Mouse (Mus musculus) midbrain, embryonic 16.5 days (tissue): ENCODE data around the gene Taar8c. TPM values are rescaled to one million over a fixed set of nuclear protein-coding genes. Genes with fewer than 3 reads are reported as not detected.
"Not testable (repeated sequence)": the region's sequence is repeated elsewhere in the genome, so short reads cannot be mapped to it uniquely, and the experiment has no call there.

Experiments
- ATAC-seq: fragments of 200-750 bp; cut with Nextera tagmentation; 2 replicates; pipeline ENCODE4 v1.8.0; 2017; ENCODE audit warnings: moderate TSS enrichment
- H3K27ac ChIP-seq: fragments of 300-500 bp; sonication (generic); 2 replicates; pipeline ENCODE4 v1.5.1; 2014; ENCODE audit warnings: mild to moderate bottlenecking, low read length, mixed read lengths
- H3K27me3 ChIP-seq: fragments of 300-500 bp; sonication (generic); 2 replicates; pipeline ENCODE4 v1.6.1; 2014; ENCODE audit warnings: low read depth, low read length, mixed read lengths; ENCODE audit not compliant: control insufficient read depth, insufficient read depth
- H3K36me3 ChIP-seq: fragments of 300-500 bp; sonication (generic); 2 replicates; pipeline ENCODE4 v1.6.1; 2014; ENCODE audit warnings: mild to moderate bottlenecking, low read length, moderate library complexity, mixed read lengths; ENCODE audit not compliant: control insufficient read depth, insufficient read depth
- H3K4me1 ChIP-seq: fragments of 300-500 bp; sonication (generic); 2 replicates; pipeline ENCODE4 v1.6.1; 2014; ENCODE audit warnings: mild to moderate bottlenecking, low read length, mixed read lengths; ENCODE audit not compliant: control insufficient read depth, insufficient read depth
- H3K4me2 ChIP-seq: fragments of 300-500 bp; sonication (generic); 2 replicates; pipeline ENCODE4 v1.6.1; 2014; ENCODE audit warnings: mild to moderate bottlenecking, low read length, mixed read lengths
- H3K4me3 ChIP-seq: fragments of 300-500 bp; sonication (generic); 2 replicates; pipeline ENCODE4 v1.5.1; 2014; ENCODE audit warnings: low read depth, mild to moderate bottlenecking, low read length, moderate library complexity, mixed read lengths
- H3K9ac ChIP-seq: fragments of 300-500 bp; sonication (generic); 2 replicates; pipeline ENCODE4 v1.6.1; 2014; ENCODE audit warnings: low read depth, low read length, mixed read lengths
- H3K9me3 ChIP-seq: fragments of 300-500 bp; sonication (generic); replicated peaks from 2 replicates; pipeline ENCODE4 v1.6.1; 2014; ENCODE audit warnings: mild to moderate bottlenecking, low read length, mixed read lengths; ENCODE audit not compliant: control insufficient read depth, poor library complexity, severe bottlenecking
- WGBS: fragments of 180-500 bp; shearing (Covaris S2); extraction: QIAGEN DNeasy Blood & Tissue Kit; methylation state at CpG from one replicate; pipeline ENCODE4 v1.1.7; 2014; 5-methylcytosine and 5-hydroxymethylcytosine counted together
- polyA plus RNA-seq: library from polyadenylated mRNA; unstranded; fragments of >200 nt; fragmentation: Nextera tagmentation; extraction: Ambion mirVana; gene quantifications from 2 replicates; pipeline ENCODE4 v1.2.1, GENCODE M21; 2015

The Taar8c gene
- polyA plus RNA-seq, 1 experiment from 2014 or later: not detected

GRCm38 (mm10) chr10:24086555-24086954 is 15.2 kb downstream of the Taar8c start:
- Histone ChIP-seq H3K4me1 (no peaks in the 10 kb centered on the region), H3K4me2 (no peak overlapping the region), H3K27ac (no peak overlapping the region), H3K9me3 (no peaks in the 10 kb centered on the region), H3K9ac (no peak overlapping the region), H3K4me3 (no peak overlapping the region), H3K27me3 (no peaks in the 10 kb centered on the region), H3K36me3 (no peaks in the 10 kb centered on the region)
- ATAC-seq: no peak
- 85% methylated on average over 5 of the region's 5 CpGs for WGBS

GRCm38 (mm10) chr10:24085936-24086335 is 15.8 kb downstream of the Taar8c start:
- H3K36me3 ChIP-seq: no peaks in the 10 kb centered on the region
- no peak for ATAC-seq
- WGBS: 33% methylated on average over 5 of the region's 5 CpGs

GRCm38 (mm10) chr10:24080166-24080565 is 21.5 kb downstream of the Taar8c start:
- Histone ChIP-seq H3K9me3 (no peaks in the 10 kb centered on the region), H3K36me3 (no peaks in the 10 kb centered on the region), H3K4me1 (no peaks in the 10 kb centered on the region), H3K9ac (no peak overlapping the region), H3K4me3 (no peak overlapping the region), H3K27me3 (no peaks in the 10 kb centered on the region), H3K27ac (no peak overlapping the region), H3K4me2 (no peak overlapping the region)
- 42% methylated on average over 3 of the region's 3 CpGs for WGBS
- no peak for ATAC-seq

More at GRCm38 (mm10) chr10:24085936-24086335, 15.8 kb downstream of the Taar8c start:
- Histone ChIP-seq H3K9me3 (no peaks in the 10 kb centered on the region), H3K4me1 (no peaks in the 10 kb centered on the region), H3K4me3 (no peak overlapping the region), H3K27me3 (no peaks in the 10 kb centered on the region), H3K9ac (no peak overlapping the region), H3K27ac (no peak overlapping the region), H3K4me2 (no peak overlapping the region)

- H3K27ac ChIP-seq, ATAC-seq, H3K4me1 ChIP-seq, H3K9ac ChIP-seq, H3K36me3 ChIP-seq, H3K27me3 ChIP-seq, H3K9me3 ChIP-seq, H3K4me2 ChIP-seq, H3K4me3 ChIP-seq: not testable (repeated sequence)
- WGBS: 81% methylated on average over 2 of the region's 4 CpGs
Observed at GRCm38 (mm10) chr10:24076200-24076599, 25.5 kb downstream of the Taar8c start, which contains the start of gene Taar8a. Gene Taar8a (plus strand): TSS chr10:24076500.

- H3K4me1 ChIP-seq, H3K9me3 ChIP-seq, ATAC-seq, H3K36me3 ChIP-seq, H3K4me3 ChIP-seq, H3K27ac ChIP-seq, H3K27me3 ChIP-seq, H3K4me2 ChIP-seq, H3K9ac ChIP-seq: not testable (repeated sequence)
- WGBS: 51% methylated on average over 2 of the region's 2 CpGs
Observed at GRCm38 (mm10) chr10:24074751-24075150, 27.0 kb downstream of the Taar8c start.

- Histone ChIP-seq H3K4me2 (no peak overlapping the region), H3K27me3 (no peaks in the 10 kb centered on the region), H3K9me3 (no peaks in the 10 kb centered on the region), H3K27ac (no peak overlapping the region), H3K9ac (no peak overlapping the region), H3K36me3 (no peaks in the 10 kb centered on the region), H3K4me3 (no peak overlapping the region), H3K4me1 (no peaks in the 10 kb centered on the region)
- ATAC-seq: no peak
- 91% methylated on average over 3 of the region's 3 CpGs for WGBS
Observed at GRCm38 (mm10) chr10:24058986-24059385, 42.7 kb downstream of the Taar8c start.

- H3K4me3 ChIP-seq: no peak overlapping the region
- no peak overlapping the region for H3K9ac ChIP-seq
- no peak overlapping the region for H3K27ac ChIP-seq
- WGBS: 77% methylated on average over 5 of the region's 5 CpGs
- ATAC-seq: no peak
- no peak overlapping the region for H3K4me2 ChIP-seq
- no peaks in the 10 kb centered on the region for H3K36me3 ChIP-seq
- no peaks in the 10 kb centered on the region for H3K4me1 ChIP-seq
- no peaks in the 10 kb centered on the region for H3K27me3 ChIP-seq
- no peaks in the 10 kb centered on the region for H3K9me3 ChIP-seq
Observed at GRCm38 (mm10) chr10:24052039-24052438, 49.7 kb downstream of the Taar8c start.

Other genes with a start within 250 kb of the Taar8c start
- 0.25 and 0.43 TPM in 2 replicates for gene Vnn1, start 207.2 kb downstream of the Taar8c start, polyA plus RNA-seq
- not detected in 2 replicates for gene Taar1, start 181.6 kb downstream of the Taar8c start, polyA plus RNA-seq
- not detected in 2 replicates for gene Taar2, start 163.3 kb downstream of the Taar8c start, polyA plus RNA-seq
- not detected in 2 replicates for gene Taar3, start 152.4 kb downstream of the Taar8c start, polyA plus RNA-seq
- not detected in 2 replicates for gene Taar4, start 141.4 kb downstream of the Taar8c start, polyA plus RNA-seq
- gene Taar5, start 131.2 kb downstream of the Taar8c start, polyA plus RNA-seq: not detected in 2 replicates
- gene Taar6, start 116.3 kb downstream of the Taar8c start, polyA plus RNA-seq: not detected in 2 replicates
- gene Taar7a, start 108.4 kb downstream of the Taar8c start, polyA plus RNA-seq: not detected in 2 replicates
- gene Taar7b, start 102.0 kb downstream of the Taar8c start, polyA plus RNA-seq: not detected in 2 replicates
- not detected in 2 replicates for gene Taar7d, start 74.7 kb downstream of the Taar8c start, polyA plus RNA-seq
- gene Taar7e, start 64.3 kb downstream of the Taar8c start, polyA plus RNA-seq: not detected in 2 replicates
- gene Taar7f, start 52.4 kb downstream of the Taar8c start, polyA plus RNA-seq: not detected in 2 replicates
- gene Taar8a, start 25.4 kb downstream of the Taar8c start, polyA plus RNA-seq: not detected in 2 replicates
- not detected in 2 replicates for gene Taar8b, start 9.6 kb downstream of the Taar8c start, polyA plus RNA-seq
- not detected in 2 replicates for gene Taar9, start 7.6 kb upstream of the Taar8c start, polyA plus RNA-seq
- 363 and 388 TPM in 2 replicates for gene Stx7, start 47.4 kb upstream of the Taar8c start, polyA plus RNA-seq
- gene Moxd1, start 121.6 kb upstream of the Taar8c start, polyA plus RNA-seq: 2.7 and 2.8 TPM in 2 replicates